Mouse (Mus musculus) lung, postnatal 14 days (tissue): ENCODE results near the gene Dock10.

ENCODE experiments used
- DNase-seq: peaks from one replicate; pipeline ENCODE4 v3.0.0; 2021

The Dock10 gene

DNA sequence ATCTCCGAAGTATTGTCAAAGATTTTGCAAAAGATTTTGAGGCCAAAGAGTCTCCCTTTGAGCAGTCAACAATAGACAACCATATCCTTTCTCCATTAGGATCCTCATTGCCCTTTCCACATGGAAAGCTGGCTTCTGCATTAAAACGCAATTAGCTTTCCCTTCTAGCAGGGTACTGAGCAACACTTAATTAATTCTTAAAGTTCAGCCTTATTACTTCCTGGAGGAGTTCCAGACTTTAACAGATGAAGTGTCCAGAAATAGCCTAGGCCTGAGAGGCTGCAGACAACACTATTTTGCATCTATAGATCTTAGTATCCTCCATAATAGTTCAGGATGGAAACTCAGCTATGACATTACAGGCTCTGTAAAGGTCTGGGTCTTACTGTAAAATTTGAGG is 154.0 kb downstream of the Dock10 start:
- no peak for DNase-seq

DNA sequence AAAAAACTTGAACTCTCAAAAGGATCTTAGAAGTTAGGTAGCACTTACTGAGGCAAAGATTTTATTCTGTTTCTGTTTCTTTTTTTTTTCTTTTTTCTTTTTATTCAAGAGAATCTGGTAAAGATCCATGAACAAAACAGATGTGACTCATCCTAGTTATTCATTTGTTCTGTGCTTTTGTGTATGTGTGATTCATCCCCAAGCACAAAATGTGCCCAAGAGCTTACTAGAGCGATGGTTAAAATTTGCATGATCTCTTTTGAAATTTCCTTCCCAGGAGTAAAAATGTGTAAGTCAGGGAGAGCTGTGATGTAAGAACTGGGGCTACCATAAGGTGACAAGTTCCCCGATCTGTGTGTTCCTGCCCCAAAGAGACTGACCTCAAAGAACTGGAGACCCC is 155.2 kb downstream of the Dock10 start:
- DNase-seq: no peak

- DNase-seq: no peak
Observed at GRCm38 (mm10) chr1:80583281-80583680, 175.0 kb downstream of the Dock10 start.

- DNase-seq: no peak
Observed at GRCm38 (mm10) chr1:80582186-80582585, 176.1 kb downstream of the Dock10 start.

DNA sequence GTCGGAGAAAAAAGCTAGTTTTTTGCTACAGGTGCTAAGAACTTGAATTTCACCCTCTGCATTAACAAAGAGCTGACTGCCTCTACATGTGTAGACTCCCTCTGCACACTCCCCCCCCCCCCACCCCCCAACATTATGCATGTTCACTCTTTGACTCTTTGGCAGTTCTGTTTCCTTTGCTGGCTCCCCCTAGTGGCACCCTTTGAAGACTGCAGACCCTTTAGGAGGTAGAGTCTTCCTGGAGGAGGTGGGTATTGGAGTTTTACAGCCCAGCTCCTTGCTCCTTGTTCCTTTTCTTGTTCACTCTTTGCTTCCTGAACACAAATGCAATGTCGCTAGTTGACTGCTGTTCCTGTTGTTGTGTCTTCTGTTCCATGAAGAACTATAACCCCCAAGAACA is 181.4 kb downstream of the Dock10 start:
- peak; percentile 12 for DNase-seq

GRCm38 (mm10) chr1:80556446-80556845 is 201.9 kb downstream of the Dock10 start:
- no peak for DNase-seq

GRCm38 (mm10) chr1:80541522-80541921 is 216.8 kb downstream of the Dock10 start:
- no peak for DNase-seq

GRCm38 (mm10) chr1:80522197-80522596 is 236.1 kb downstream of the Dock10 start:
- peak; percentile 4 for DNase-seq

- DNase-seq: no peak
Observed at GRCm38 (mm10) chr1:80520456-80520855, 237.9 kb downstream of the Dock10 start.

DNA sequence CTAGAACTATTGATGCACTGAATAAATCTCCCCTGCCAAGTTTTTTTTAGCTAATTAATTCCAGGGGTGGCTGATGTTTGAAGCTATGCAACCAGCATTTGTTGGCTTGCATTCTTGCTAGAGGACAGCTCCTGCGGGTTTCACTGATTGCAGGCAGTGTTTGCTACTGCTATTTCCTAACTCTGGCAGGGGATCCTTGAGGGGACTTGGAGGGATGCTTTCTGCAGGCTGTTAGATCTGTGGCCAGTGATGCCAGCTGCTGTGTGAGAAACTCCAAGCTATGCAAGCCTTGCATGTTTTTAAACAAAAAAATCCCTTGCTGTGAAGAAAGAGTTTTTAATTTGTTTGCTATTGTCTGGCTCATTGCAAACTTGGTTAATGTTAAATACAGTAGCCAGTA is 238.4 kb downstream of the Dock10 start:
- no peak for DNase-seq

DNA sequence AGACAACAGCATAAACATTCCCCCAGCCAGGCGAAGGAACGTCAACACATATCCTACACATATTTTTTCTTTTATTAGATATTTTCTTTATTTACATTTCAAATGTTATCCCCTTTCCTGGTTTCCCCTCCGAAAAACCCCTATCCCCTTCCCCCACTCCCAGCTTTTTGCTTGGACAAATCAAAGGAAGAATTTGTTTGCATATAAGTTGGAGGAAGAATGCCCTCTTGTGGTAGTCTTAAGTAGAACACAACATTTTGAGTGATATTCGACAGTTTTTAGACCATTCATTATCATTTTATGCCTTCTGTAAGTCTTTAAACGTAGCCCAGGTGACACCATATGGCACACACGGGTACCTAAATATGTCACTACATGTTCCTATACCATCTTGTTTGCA is 242.5 kb downstream of the Dock10 start:
- no peak for DNase-seq

- DNase-seq: no peak
Observed at GRCm38 (mm10) chr1:80512210-80512948, 245.9 kb downstream of the Dock10 start.

DNA sequence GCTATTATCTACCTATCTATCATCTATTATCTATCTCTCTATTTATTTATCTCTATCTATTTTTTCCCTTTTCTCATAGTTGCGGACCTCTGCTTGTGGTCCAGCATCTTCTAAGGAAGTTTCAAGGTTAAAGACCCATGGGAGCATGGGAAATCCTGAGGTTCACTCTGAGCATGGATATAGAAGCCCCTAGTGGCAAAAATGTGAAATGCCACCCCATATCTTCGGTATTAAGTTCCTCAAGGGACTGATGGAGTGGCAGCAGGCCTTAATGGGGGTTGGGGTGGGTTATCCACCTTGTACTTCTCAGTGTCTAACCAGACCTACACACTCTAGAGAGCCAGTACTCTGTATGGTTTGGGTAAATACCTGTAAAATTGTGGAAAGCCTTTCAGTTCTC is 253.6 kb downstream of the Dock10 start:
- DNase-seq: no peak

DNA sequence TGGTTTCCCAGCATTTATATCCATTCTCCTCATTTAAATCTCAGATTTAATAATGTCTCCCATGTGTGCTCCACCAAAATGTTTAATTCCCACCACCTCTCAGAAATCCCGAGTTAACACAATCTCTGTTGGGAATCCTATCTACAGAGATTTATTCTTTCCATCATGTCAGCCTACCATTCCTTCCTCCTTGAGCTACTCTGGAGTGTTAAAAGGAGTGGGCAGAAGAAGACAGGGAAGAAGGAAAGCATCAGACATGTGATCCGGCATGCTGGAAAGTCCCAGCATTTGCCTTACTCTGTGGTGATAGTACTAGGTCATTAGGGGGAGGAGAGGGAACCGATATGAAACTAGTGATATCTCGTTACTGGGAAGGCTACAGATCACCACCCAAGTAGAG is 254.2 kb downstream of the Dock10 start:
- DNase-seq: no peak

DNA sequence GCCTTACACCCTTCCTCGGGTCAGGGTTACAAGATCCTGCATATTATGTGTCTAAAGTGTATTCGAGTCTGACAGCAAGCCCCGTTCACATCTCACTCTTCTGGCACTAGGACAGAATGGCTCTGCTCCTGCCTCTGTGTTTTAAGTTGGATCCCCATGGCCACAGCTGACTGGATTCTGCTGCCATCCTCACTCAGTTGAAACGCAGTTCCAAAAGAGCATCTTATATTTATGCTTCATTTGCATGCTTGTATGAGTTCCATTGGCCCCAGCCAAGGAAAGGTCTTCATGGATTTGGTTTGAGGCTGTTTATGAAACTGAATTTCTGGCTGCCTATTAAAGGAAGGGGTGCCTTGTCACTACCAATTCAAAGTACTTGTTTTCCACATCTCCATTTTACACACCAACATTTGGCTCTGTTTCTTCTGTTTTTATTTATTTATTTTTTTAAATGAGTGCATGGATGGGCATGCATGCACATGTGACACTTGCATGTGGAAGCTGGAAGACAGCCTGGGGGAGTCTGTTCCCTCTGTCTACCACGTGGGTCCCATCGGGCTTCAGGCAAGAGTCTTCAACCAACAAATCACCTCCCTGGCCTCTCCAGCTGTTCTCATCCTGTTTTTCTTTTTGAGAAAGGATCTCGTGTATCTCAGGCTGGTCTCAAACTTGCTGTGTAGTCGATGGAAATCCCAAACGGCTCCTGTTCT is 255.7 kb downstream of the Dock10 start:
- no peak for DNase-seq

- no peak for DNase-seq
Observed at GRCm38 (mm10) chr1:80499264-80499663, 259.1 kb downstream of the Dock10 start.

- DNase-seq: no peak
Observed at GRCm38 (mm10) chr1:80496360-80496759, 262.0 kb downstream of the Dock10 start.

DNA sequence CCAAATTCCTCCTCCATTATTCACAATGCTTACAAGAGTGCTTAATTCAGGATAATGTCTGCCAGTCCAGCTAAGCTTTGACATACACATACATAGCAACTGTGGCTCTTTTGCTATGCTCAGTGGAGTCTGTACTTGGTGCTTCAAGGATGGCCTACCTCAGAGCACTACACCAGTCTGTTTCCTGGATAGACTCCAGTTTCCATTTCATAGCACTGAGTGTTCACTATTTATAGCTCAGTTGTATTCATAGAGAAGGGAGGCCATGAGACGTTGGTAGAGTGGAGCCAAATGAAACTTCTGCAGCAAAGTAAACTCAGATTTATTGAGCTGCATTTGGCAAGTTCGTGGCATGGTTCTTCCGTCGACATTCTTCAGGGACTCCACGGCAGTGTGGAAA is 274.9 kb downstream of the Dock10 start:
- no peak for DNase-seq

GRCm38 (mm10) chr1:80474942-80475341 is 283.4 kb downstream of the Dock10 start:
- no peak for DNase-seq

DNA sequence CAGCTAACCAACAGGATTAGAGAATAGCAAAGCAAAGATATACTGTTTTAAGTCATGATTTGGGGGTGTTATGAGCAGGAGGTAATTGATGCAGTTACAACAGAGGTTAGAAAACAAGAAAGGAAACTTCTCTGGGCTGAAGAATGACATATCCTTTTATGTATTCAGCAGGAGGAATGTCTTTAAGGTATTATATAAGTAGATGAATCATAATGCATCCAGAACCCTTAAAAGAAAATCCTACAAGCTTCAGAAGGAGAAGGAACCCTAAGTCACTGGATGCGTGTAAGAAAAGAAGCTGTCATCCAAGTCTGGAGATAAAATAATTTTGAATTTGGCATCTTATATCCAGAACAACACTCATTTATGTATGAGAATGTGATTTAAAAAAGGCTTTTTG is 285.9 kb downstream of the Dock10 start:
- DNase-seq: no peak

GRCm38 (mm10) chr1:80461348-80461747 is 297.0 kb downstream of the Dock10 start, which contains the start of gene Gm45261:
Gene Gm45261, minus strand, starts transcription at chr1:80461448.
- no peak for DNase-seq

GRCm38 (mm10) chr1:80459923-80460322 is 298.4 kb downstream of the Dock10 start:
- DNase-seq: no peak

- DNase-seq: no peak
Observed at GRCm38 (mm10) chr1:80459477-80459876, 298.9 kb downstream of the Dock10 start.

GRCm38 (mm10) chr1:80453971-80454370 is 304.4 kb downstream of the Dock10 start:
- no peak for DNase-seq
